Mouse (Mus musculus) liver, adult 2 months (tissue): ENCODE results near the gene Chst8. TPM values are rescaled to one million over a fixed set of nuclear protein-coding genes. Genes with fewer than 3 reads are reported as not detected.

Experiments used
- DNase-seq: peaks from one replicate; pipeline ENCODE4 v3.0.0-alpha.2; 2011; ENCODE audit warnings: low read depth, low spot score; ENCODE audit errors: extremely low read depth
- H3K27ac ChIP-seq: fragments of 200-500 bp; replicated peaks from 2 replicates; pipeline ENCODE4 v1.5.1; 2012; ENCODE audit warnings: low read depth, mild to moderate bottlenecking, control low read depth, inconsistent platforms, low read length; ENCODE audit not compliant: insufficient read depth
- H3K27me3 ChIP-seq: fragments of 200-500 bp; 2 replicates; pipeline ENCODE4 v1.6.1; 2012; ENCODE audit warnings: mild to moderate bottlenecking, moderate library complexity, low read length, inconsistent platforms; ENCODE audit not compliant: control insufficient read depth, insufficient read depth
- H3K36me3 ChIP-seq: fragments of 200-500 bp; 2 replicates; pipeline ENCODE4 v1.6.1; 2012; ENCODE audit warnings: low read length, inconsistent platforms; ENCODE audit not compliant: control insufficient read depth, insufficient read depth
- H3K4me1 ChIP-seq: fragments of 200-500 bp; 2 replicates; pipeline ENCODE4 v1.6.1; 2011; ENCODE audit warnings: low read length; ENCODE audit not compliant: control insufficient read depth, insufficient read depth
- H3K4me3 ChIP-seq: fragments of 200-500 bp; 2 replicates; pipeline ENCODE4 v1.5.1; 2011; ENCODE audit warnings: low read depth, mild to moderate bottlenecking, control low read depth, low read length, moderate library complexity; ENCODE audit not compliant: insufficient read depth
- H3K79me2 ChIP-seq: fragments of 200-500 bp; 2 replicates; pipeline ENCODE4 v1.6.1; 2012; ENCODE audit warnings: inconsistent platforms, mild to moderate bottlenecking, low read length, moderate library complexity; ENCODE audit not compliant: control insufficient read depth, insufficient read depth
- H3K9ac ChIP-seq: fragments of 200-500 bp; 2 replicates; pipeline ENCODE4 v1.6.1; 2012; ENCODE audit warnings: low read depth, mild to moderate bottlenecking, control low read depth, inconsistent platforms, low read length
- CTCF ChIP-seq: fragments of 200-500 bp; IDR thresholded peaks from 2 replicates; pipeline ENCODE4 v1.5.1; 2011; ENCODE audit warnings: low read depth, low read length, control low read depth
- POLR2A ChIP-seq: fragments of 200-500 bp; IDR thresholded peaks from 2 replicates; pipeline ENCODE4 v1.6.1; 2011; ENCODE audit warnings: low read length, control low read depth; ENCODE audit not compliant: insufficient read depth; ENCODE audit errors: extremely low read depth
- WGBS: fragments of 180-500 bp; shearing (Covaris S2); methylation state at CpG from one replicate; pipeline ENCODE4 v1.1.7; 2018; 5-methylcytosine and 5-hydroxymethylcytosine counted together
- polyA plus RNA-seq: library from polyadenylated mRNA; depleted of rRNA; stranded (reverse); fragments of >200 nt; gene quantifications from 2 replicates; pipeline ENCODE4 v1.2.3, GENCODE M21; 2012
- total RNA-seq: library from RNA; depleted of rRNA; stranded (reverse); fragments of >200 nt; gene quantifications from 2 replicates; pipeline ENCODE4 v1.2.3, GENCODE M21; 2014

The Chst8 gene
- total and polyA plus RNA-seq, 2 experiments: 0.28 to 0.35 TPM

- Histone ChIP-seq H3K36me3 (no peaks in the 10 kb centered on the region), H3K27me3 (no peaks in the 10 kb centered on the region), H3K79me2 (no peaks in the 10 kb centered on the region; the same call in 1 of the 2 replicates), H3K27ac (no peak overlapping the region), H3K4me1 (peaks cover 13% of the 10 kb centered on the region), H3K4me3 (no peak overlapping the region), H3K9ac (no peak overlapping the region)
- DNase-seq: no peak
- no peak for TF ChIP-seq POLR2A
- 74% methylated on average over 7 of the region's 7 CpGs for WGBS
These were observed 149.4 kb downstream of the Chst8 start for GRCm38 (mm10) chr7:34663145-34663544.

GRCm38 (mm10) chr7:34662227-34662626 is 150.3 kb downstream of the Chst8 start:
- WGBS: 65% methylated on average over 5 of the region's 5 CpGs
- no peak overlapping the region for H3K9ac ChIP-seq
- H3K4me3 ChIP-seq: no peak overlapping the region
- DNase-seq: no peak
- no peaks in the 10 kb centered on the region for H3K36me3 ChIP-seq
- TF ChIP-seq POLR2A (no peak), CTCF (no peak)
- peaks cover 13% of the 10 kb centered on the region for H3K4me1 ChIP-seq
- no peaks in the 10 kb centered on the region for H3K27me3 ChIP-seq
- no peak overlapping the region for H3K27ac ChIP-seq
- H3K79me2 ChIP-seq: no peaks in the 10 kb centered on the region; the same call in 1 of the 2 replicates

GRCm38 (mm10) chr7:34659386-34660085 is 153.0 kb downstream of the Chst8 start:
- peak overlapping the region; percentile 27; the same call in 1 of the 2 replicates for H3K4me3 ChIP-seq
- peak overlapping the region; percentile 56 for H3K9ac ChIP-seq
- no peaks in the 10 kb centered on the region for H3K27me3 ChIP-seq
- WGBS: 31% methylated on average over 6 of the region's 6 CpGs
- TF ChIP-seq POLR2A: no peak
- no peak for TF ChIP-seq CTCF
- peaks cover 15% of the 10 kb centered on the region for H3K4me1 ChIP-seq
- H3K79me2 ChIP-seq: no peaks in the 10 kb centered on the region; the same call in 1 of the 2 replicates
- H3K27ac ChIP-seq: peak overlapping the region; percentile 96
- H3K36me3 ChIP-seq: no peaks in the 10 kb centered on the region
- DNase-seq: peak; percentile 96

- H3K36me3 ChIP-seq: no peaks in the 10 kb centered on the region
- no peak for DNase-seq
- no peaks in the 10 kb centered on the region for H3K27me3 ChIP-seq
- no peak for TF ChIP-seq POLR2A
- no peak for TF ChIP-seq CTCF
- 83% methylated on average over 5 of the region's 5 CpGs for WGBS
- H3K4me1 ChIP-seq: peaks cover 19% of the 10 kb centered on the region
- H3K9ac ChIP-seq: peak within 1 kb of the TSS; percentile 81
- peak within 1 kb of the TSS; percentile 77 for H3K4me3 ChIP-seq
- H3K79me2 ChIP-seq: no peaks in the 10 kb centered on the region; the same call in 1 of the 2 replicates
- H3K27ac ChIP-seq: peak within 1 kb of the TSS; percentile 98
These were observed 155.9 kb downstream of the Chst8 start, which contains the start of gene Kctd15 for GRCm38 (mm10) chr7:34656632-34657031. TSS of gene Kctd15 (minus strand) at chr7:34656732.

GRCm38 (mm10) chr7:34655086-34655839 is 157.2 kb downstream of the Chst8 start:
- under 1% methylated on average over 72 of the region's 74 CpGs for WGBS
- Histone ChIP-seq H3K36me3 (no peaks in the 10 kb centered on the region), H3K79me2 (no peaks in the 10 kb centered on the region), H3K4me1 (peaks cover 18% of the 10 kb centered on the region), H3K4me3 (peak overlapping the region; percentile 77), H3K9ac (peak overlapping the region; percentile 81), H3K27me3 (no peaks in the 10 kb centered on the region), H3K27ac (peak overlapping the region; percentile 98)
- TF ChIP-seq CTCF (peak; percentile 60), POLR2A (0 out of 2 replicates have a peak, but pooled peaks have one; percentile 35)
- DNase-seq: peak; percentile 66
